Mouse (Mus musculus) hindbrain, postnatal 0 days (tissue): ENCODE results near the gene Gga3. TPM values are rescaled to one million over a fixed set of nuclear protein-coding genes. Genes with fewer than 3 reads are reported as not detected.

ENCODE experiments used
- ATAC-seq: fragments of 200-750 bp; cut with Nextera tagmentation; 2 replicates; pipeline ENCODE4 v1.8.0; 2017; ENCODE audit warnings: mild to moderate bottlenecking, moderate TSS enrichment, moderate library complexity
- DNase-seq: peaks from one replicate; pipeline ENCODE4 v3.0.0-alpha.2; 2015; ENCODE audit warnings: low spot score
- H3K27ac ChIP-seq: fragments of 300-500 bp; sonication (generic); 2 replicates; pipeline ENCODE4 v1.5.1; 2014; ENCODE audit warnings: mild to moderate bottlenecking
- H3K27me3 ChIP-seq: fragments of 300-500 bp; sonication (generic); 2 replicates; pipeline ENCODE4 v1.6.1; 2014; ENCODE audit warnings: low read length, mixed read lengths; ENCODE audit not compliant: insufficient read depth
- H3K36me3 ChIP-seq: fragments of 300-500 bp; sonication (generic); 2 replicates; pipeline ENCODE4 v1.6.1; 2014; ENCODE audit warnings: low read length, mixed read lengths; ENCODE audit not compliant: insufficient read depth
- H3K4me1 ChIP-seq: fragments of 300-500 bp; sonication (generic); 2 replicates; pipeline ENCODE4 v1.6.1; 2014; ENCODE audit warnings: antibody characterized with exemption, low read length, mixed read lengths; ENCODE audit not compliant: insufficient read depth
- H3K4me2 ChIP-seq: fragments of 300-500 bp; sonication (generic); 2 replicates; pipeline ENCODE4 v1.6.1; 2014; ENCODE audit warnings: low read depth, mild to moderate bottlenecking, low read length, moderate library complexity, mixed read lengths
- H3K4me3 ChIP-seq: fragments of 300-500 bp; sonication (generic); 2 replicates; pipeline ENCODE4 v1.5.1; 2014; ENCODE audit warnings: low read length
- H3K9ac ChIP-seq: fragments of 300-500 bp; sonication (generic); replicated peaks from 2 replicates; pipeline ENCODE4 v1.6.1; 2014; ENCODE audit warnings: mild to moderate bottlenecking, low read length, moderate library complexity, mixed read lengths
- H3K9me3 ChIP-seq: fragments of 300-500 bp; sonication (generic); 2 replicates; pipeline ENCODE4 v1.6.1; 2016; ENCODE audit warnings: low read length, mixed read lengths
- CTCF ChIP-seq: IDR thresholded peaks from 2 replicates; pipeline ENCODE4 v1.5.1; 2016; ENCODE audit warnings: antibody characterized with exemption, control low read depth, low read depth
- WGBS: fragments of 180-500 bp; shearing (Covaris S2); extraction: QIAGEN DNeasy Blood & Tissue Kit; methylation state at CpG from one replicate; pipeline ENCODE4 v1.1.7; 2014; 5-methylcytosine and 5-hydroxymethylcytosine counted together
- polyA plus RNA-seq: library from polyadenylated mRNA; unstranded; fragments of >200 nt; fragmentation: Nextera tagmentation; extraction: Ambion mirVana; gene quantifications from 2 replicates; pipeline ENCODE4 v1.2.1, GENCODE M21; 2015
- total RNA-seq: library from RNA; depleted of rRNA; stranded (reverse); fragments of >200 nt; gene quantifications from 2 replicates; pipeline ENCODE4 v1.2.3, GENCODE M21; 2014

Gene Gga3
- total and polyA plus RNA-seq, 2 experiments from 2014 or later, result 16.9 to 38.2 TPM

DNA sequence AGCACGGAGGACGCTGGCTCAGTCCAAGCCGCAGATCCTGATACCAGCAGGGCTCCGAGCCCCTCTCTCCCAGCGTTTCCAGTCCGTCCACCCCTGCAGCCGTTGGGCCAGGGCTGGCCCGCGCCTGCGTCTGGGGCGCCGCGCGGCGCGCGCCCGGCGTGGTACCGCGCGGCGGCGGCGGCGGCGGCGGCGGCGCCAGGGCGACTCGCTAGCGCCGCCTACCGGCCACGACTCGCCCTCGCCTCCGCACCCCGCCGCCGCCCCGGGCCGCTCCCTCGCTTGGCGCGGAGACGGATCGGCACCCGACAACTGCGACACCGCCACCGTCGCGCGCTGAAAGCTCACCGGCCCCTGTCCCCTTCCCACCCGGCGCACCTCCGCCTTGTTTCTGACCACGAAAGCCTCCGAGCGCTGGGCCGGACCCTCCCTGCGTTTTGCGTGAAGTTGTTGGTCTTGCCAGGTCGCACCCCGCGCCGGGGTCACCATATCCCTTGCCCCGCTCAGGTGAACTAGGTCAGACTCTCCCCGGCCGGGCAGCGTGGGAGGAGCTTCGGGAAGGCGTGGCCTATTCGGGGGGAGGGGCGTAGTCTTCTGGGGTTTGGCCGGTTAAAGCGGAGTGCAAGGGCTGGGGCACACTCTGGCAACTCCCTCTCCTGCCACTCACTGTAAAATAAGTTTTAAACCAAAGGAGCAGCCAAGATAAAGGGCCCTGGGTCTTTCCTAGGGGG, 8.7 kb upstream of the Gga3 start, which contains the start of gene Mif4gd:
Gene Mif4gd (minus strand): TSS at position 560 of the 728 bp plus-strand sequence.
- peak within 1 kb of the TSS; percentile 86 for H3K27ac ChIP-seq
- peaks cover 6% of the 10 kb centered on the region; the same call in 1 of the 2 replicates for H3K4me1 ChIP-seq
- WGBS, result under 1% methylated on average over 68 of the region's 80 CpGs
- no peak; the same call in 1 of the 2 replicates for TF ChIP-seq CTCF
- no peaks in the 10 kb centered on the region for H3K27me3 ChIP-seq
- peak within 1 kb of the TSS; percentile 68 for H3K4me3 ChIP-seq
- ATAC-seq (peak; percentile 80), DNase-seq (peak; percentile 84)
- H3K9me3 ChIP-seq, result no peaks in the 10 kb centered on the region
- H3K4me2 ChIP-seq, result peak within 1 kb of the TSS; percentile 95
- H3K36me3 ChIP-seq, result peaks cover 24% of the 10 kb centered on the region
- H3K9ac ChIP-seq, result peak within 1 kb of the TSS; percentile 74

DNA sequence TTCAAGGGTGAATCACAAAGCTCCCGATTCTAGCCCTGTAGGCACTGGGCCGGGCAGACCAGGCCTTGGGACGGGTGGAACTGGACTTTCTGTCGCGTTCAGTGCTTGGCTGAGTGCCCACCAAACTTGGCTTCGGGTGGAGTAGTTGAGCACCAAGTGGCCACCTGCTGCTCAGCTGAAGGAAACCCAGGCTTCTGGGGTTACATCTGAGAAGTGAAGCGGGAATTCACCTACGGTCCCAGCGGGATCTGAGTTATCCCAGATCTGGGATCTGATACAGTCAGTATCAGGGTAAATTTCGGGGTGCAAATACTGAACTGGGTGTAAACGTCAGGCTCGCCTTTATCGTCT, 8.2 kb upstream of the Gga3 start:
- H3K36me3 ChIP-seq, result peaks cover 29% of the 10 kb centered on the region
- peak; percentile 28; the same call in 1 of the 2 replicates for ATAC-seq

DNA sequence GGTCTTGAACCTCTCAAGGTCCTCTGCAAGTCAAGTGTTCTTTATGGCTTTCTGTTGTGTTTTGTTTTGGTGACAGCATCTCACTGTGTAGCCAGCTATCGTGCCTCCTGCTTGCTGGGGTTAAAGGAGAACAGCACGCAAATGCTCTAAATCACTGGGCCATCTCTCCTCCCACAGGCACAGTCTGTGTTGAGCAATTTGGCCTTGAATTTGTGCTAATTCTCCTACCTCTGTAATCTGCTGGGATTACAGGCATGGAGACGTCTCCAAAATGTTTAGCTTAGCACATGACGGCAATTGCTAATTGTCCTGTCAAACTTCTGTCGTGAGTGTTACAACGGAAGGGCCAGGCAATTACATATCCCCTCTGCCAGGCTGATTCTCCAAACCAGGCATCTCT, 7.3 kb upstream of the Gga3 start:
- peaks cover 6% of the 10 kb centered on the region; the same call in 1 of the 2 replicates for H3K4me1 ChIP-seq
- no peak overlapping the region for H3K9ac ChIP-seq
- H3K4me3 ChIP-seq, result no peak overlapping the region
- peak overlapping the region; percentile 95 for H3K4me2 ChIP-seq
- DNase-seq (no peak), ATAC-seq (no peak)
- no peaks in the 10 kb centered on the region for H3K9me3 ChIP-seq
- WGBS, result 65% methylated on average over 6 of the region's 6 CpGs
- H3K27me3 ChIP-seq, result no peaks in the 10 kb centered on the region
- H3K27ac ChIP-seq, result no peak overlapping the region
- TF ChIP-seq CTCF, result no peak
- peaks cover 37% of the 10 kb centered on the region for H3K36me3 ChIP-seq

More for the DNA sequence above, 8.2 kb upstream of the Gga3 start:
- peak; percentile 14; the same call in 1 of the 2 replicates for TF ChIP-seq CTCF
- peak; percentile 75 for DNase-seq
- Histone ChIP-seq H3K4me1 (peaks cover 6% of the 10 kb centered on the region; the same call in 1 of the 2 replicates), H3K27me3 (no peaks in the 10 kb centered on the region), H3K4me2 (peak overlapping the region; percentile 95), H3K27ac (peak overlapping the region; percentile 86; the same call in 1 of the 2 replicates), H3K4me3 (peak overlapping the region; percentile 68), H3K9ac (peak overlapping the region; percentile 74), H3K9me3 (no peaks in the 10 kb centered on the region)
- 2% methylated on average over 13 of the region's 13 CpGs for WGBS

DNA sequence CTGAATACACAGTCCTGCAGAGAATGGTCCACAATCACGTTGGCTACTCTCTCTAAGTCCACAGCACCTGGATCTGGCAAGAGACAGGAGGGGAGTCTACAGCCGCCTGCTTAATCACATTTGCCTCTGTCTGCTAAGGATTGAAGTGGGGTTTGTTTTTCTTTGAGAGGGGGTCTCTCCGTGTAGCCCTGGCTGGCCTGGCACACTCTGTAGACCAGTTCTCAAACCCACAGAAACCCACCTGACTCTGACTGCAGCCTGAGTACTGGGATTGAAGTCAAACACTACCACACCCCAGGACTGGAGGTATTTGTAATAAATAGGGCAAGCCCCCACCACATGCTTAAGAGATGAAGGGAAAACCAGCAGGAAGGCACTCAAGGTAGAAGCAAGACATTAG, 5.7 kb upstream of the Gga3 start:
- 73% methylated on average over 3 of the region's 3 CpGs for WGBS
- DNase-seq, result no peak
- Histone ChIP-seq H3K4me2 (no peak overlapping the region), H3K9ac (no peak overlapping the region), H3K27me3 (no peaks in the 10 kb centered on the region), H3K27ac (peak overlapping the region; percentile 51; the same call in 1 of the 2 replicates), H3K9me3 (no peaks in the 10 kb centered on the region), H3K4me3 (no peak overlapping the region), H3K4me1 (peaks cover 13% of the 10 kb centered on the region), H3K36me3 (peaks cover 34% of the 10 kb centered on the region)
- TF ChIP-seq CTCF, result no peak
- no peak for ATAC-seq

DNA sequence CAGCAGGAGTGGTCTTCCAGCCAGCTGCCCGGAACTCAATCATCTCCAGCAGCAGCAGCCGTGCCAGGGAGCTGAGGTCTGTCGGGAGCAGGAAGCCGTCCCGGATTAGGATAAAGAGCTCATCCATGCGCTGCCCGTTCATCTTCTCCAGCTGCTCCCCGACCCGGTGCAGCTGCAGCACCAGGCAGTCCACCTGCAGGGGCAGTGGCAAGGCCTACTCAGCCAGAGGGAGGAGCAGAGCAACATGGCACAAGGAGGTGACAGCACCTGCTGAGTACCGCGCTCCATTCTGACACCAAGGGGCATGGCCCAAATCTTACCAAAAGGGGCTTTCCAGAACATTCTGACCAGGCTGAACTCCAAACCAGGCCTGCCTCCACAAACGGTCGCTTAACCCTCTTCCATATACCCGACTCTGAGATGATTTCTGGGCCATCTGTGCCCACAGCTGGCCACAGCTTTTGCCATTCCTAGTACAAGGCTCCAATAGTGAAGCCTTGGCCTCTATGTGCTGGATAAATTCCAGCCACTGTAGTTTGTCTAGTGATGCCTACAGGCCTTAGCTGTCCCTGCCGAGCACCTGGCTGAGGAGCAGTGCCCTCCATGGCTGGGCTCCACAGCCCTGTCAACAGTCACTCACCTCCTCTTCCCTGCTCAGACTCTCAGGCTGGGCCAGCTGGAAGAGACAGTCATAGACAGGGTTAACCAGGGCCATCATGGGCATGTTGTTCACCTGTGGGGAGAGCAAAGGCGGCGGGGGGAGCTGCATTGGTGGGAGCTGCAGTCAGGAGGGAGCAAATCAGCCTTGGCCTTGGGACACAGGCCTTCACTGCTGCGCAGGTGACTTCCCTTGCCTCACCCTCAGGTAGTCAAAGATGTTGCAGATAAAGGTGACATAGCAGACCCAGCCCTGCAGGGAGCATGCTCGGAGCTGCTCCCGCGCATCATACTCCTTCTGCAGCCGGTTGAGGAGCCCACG, 4.9 kb upstream of the Gga3 start:
- no peak; the same call in none of the 2 replicates for TF ChIP-seq CTCF
- DNase-seq, result peak; percentile 72
- H3K27ac ChIP-seq, result peak overlapping the region; percentile 51
- H3K4me1 ChIP-seq, result peaks cover 13% of the 10 kb centered on the region
- H3K27me3 ChIP-seq, result no peaks in the 10 kb centered on the region
- no peak overlapping the region for H3K9ac ChIP-seq
- H3K9me3 ChIP-seq, result no peaks in the 10 kb centered on the region
- peaks cover 34% of the 10 kb centered on the region for H3K36me3 ChIP-seq
- H3K4me3 ChIP-seq, result no peak overlapping the region
- 0 out of 2 replicates have a peak, but pooled peaks have one; percentile 11 for ATAC-seq
- WGBS, result 56% methylated on average over 23 of the region's 23 CpGs
- no peak overlapping the region for H3K4me2 ChIP-seq

DNA sequence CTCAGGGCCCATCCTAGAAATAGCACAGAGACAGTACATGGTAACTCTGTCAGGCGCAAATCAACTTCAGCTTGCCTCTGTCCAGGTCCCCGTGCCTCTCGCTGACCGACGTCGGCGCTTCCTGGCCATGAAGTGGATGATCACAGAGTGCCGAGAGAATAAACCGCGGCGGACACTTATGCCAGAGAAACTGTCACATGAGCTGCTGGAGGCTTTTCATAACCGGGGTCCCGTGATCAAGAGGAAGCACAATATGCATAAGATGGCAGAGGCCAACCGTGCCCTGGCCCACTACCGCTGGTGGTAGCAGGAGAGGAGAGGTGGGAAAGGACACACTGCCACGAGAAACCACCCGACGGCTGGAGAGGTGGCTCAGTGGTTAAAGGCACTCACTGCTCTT, 2.9 kb upstream of the Gga3 start:
- no peak for ATAC-seq
- WGBS, result 91% methylated on average over 18 of the region's 18 CpGs
- no peak overlapping the region for H3K4me2 ChIP-seq
- no peak for DNase-seq
- H3K27me3 ChIP-seq, result no peaks in the 10 kb centered on the region
- no peak overlapping the region for H3K27ac ChIP-seq
- no peaks in the 10 kb centered on the region for H3K9me3 ChIP-seq
- peaks cover 19% of the 10 kb centered on the region for H3K4me1 ChIP-seq
- H3K9ac ChIP-seq, result no peak overlapping the region
- no peak for TF ChIP-seq CTCF
- H3K36me3 ChIP-seq, result peaks cover 34% of the 10 kb centered on the region
- no peak overlapping the region for H3K4me3 ChIP-seq
